Mouse (Mus musculus): ENCODE results near the gene Vps13d.

DNA sequence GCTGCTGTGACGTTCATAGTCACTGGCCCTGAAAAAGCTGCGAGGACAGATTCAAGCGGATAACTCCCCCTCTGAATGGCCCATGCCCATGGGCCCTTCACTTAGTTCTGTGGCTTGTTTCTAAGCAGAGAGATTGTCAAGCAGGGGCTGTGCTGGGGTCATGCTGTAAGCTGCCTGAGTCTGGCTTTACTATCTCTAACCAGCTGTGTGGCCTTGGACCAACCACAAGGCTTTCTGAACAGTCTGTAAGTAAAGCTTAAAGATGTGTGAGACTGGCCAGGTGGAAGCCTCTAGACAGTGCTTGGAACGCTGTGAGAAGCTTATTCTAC is 180.2 kb downstream of the Vps13d start:
- TF ChIP-seq CTCF (IDR thresholded peaks at IDR 0.05; ENCODE audit: low read depth) (no peak), EP300 (IDR thresholded peaks at IDR 0.05; ENCODE audit: low read depth) (no peak)
